Mouse (Mus musculus): ENCODE results near the gene Klri1.
"Not testable (repeated sequence)": the region's sequence is repeated elsewhere in the genome, so short reads cannot be mapped to it uniquely, and the experiment has no call there.

Gene Klri1

DNA sequence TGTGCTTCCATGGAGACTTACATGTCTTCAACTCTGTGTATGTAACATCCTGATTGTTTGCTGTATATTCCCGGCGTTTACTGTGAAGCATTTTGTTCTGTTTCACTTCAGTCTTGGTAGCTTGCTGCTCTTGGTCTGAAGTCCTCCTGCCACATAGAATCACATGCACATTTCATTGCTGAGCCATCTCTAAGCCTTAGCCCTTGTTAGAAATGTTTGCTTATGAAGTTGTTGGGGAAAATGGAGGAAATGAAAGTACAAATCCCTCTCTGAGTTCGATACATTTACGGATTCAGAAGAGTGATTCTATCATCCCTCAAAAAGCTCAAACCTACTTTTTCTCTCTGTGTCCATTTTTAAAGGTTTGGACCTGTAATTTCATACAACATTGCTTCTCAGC, at the start of gene Klri1:
Klri1 (minus strand) TSS at position 101 of the 400 bp plus-strand sequence.
- in situ Hi-C loops (cut with MboI; ENCODE audit: low sequenced_read_pairs): no loop called here

DNA sequence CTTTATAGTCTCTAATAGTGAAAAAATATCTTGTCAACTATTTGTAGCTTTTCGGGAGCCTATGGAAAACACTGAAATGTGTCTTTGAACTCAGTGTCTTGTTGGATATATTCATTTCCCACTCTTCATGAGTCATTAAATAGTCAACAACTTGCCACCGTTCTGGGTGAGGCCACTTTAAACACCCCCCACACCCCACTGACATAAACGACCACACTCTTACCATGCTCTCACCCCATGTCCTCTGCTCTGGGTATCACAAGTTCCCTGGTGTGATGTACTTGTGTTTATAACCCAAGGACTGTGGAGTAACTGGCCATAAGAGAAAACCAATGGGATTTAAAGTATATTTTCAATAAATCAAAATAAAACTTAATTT, 30.7 kb upstream of the Klri1 start:
- in situ Hi-C loops (cut with MboI; ENCODE audit: low sequenced_read_pairs): no loop called here

DNA sequence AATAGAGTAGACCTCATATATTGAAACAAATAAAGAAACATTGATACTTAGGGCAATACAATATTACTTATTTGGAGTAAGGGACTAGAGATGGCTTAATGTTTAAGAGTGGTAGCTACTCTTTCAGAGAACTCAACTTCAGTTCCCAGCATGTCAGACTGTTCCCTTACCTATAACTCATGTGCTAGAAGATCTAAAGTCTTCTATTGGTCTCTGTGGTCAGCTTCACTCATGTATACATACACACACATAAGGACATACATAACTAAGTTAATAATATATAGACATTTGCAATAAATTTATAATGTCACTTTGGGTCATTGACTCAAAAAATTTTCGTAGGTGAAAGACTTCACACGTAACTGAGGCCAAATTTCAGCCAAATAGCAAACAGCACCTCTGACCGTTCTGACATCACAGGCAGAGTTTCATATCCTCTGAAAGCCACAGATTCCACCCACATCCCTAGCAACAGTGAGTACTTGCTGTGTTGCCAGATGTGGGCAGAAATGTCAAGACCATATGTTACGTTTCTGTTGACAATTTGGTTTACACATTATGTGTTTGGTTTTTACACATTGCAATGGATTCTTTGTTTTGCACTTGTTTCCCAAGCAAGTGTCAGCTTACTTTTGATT, 30.2 kb upstream of the Klri1 start:
- in situ Hi-C loops (cut with MboI; ENCODE audit: low sequenced_read_pairs): no loop called here

DNA sequence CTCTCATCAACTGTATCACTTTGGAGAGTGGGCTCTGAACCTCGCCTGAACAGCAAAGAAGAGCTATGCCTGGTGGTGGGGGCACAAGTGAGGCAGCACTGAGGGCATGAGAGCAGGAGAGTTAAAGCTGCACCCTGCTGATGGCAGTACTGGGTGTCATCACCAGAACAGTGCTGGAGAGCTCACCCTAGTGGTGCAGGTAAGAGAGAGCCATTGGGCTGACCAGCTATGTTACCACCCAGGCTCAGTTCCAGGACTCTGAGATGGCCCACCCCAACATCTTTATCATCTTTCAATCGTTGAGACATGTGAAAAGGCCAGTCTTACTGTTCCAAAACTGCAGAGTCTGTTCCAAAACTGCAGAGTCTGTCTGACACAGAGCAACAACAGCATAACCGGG, 29.2 kb upstream of the Klri1 start:
- in situ Hi-C loops (cut with MboI; ENCODE audit: low sequenced_read_pairs): no loop called here

DNA sequence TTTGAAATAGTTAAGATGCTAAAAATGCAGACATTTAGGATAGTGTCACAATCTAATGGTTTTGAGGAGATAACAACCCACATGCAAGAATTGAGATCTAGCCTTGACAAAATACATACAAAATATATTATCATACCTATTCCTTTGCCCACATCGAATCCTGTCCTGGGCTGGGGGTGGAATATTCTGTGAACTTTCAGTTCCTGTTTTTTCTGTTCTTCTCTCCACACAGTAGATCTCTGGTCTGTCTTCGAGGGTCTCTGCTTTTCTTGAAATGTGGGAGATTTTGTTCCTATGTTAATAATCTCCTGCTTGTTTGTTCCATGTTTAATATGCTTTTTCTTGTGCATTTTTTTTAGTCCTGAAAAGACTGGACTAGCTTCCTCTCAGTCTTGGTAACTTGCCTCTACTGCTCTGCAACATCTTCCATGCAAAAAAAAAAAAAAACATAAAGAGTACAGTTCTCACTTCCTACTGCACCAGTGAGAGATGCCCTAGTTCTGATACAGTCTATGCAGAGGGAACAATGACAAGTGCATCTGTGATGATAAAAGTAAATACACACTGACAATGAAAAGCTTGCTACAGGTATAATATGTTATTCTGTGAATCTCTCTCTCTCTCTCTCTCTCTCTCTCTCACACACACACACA, 23.3 kb upstream of the Klri1 start, which contains the start of gene Klri2:
Klri2 (minus strand) TSS at position 416 of the 653 bp plus-strand sequence.
- in situ Hi-C loops (cut with MboI; ENCODE audit: low sequenced_read_pairs): no loop called here

DNA sequence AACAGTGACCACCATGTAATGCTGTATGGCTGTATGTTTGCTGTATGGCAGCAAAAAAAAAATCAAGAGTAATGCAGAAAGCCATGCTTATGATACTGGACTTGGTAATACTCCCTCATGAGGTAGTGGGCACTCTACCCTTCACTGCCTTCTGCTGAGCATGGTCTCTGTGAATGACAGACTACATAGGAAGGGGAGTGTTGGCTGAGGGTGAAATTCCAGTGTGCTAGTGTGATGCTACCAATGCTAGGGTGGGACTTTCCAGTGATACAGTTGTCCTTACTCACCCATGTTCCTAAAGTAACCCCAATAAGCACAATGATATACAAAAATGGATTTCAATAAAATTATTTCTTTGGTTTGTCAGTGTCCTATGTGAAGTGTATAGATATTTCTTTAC, 19.5 kb upstream of the Klri1 start:
- in situ Hi-C loops (cut with MboI; ENCODE audit: low sequenced_read_pairs): no loop called here

DNA sequence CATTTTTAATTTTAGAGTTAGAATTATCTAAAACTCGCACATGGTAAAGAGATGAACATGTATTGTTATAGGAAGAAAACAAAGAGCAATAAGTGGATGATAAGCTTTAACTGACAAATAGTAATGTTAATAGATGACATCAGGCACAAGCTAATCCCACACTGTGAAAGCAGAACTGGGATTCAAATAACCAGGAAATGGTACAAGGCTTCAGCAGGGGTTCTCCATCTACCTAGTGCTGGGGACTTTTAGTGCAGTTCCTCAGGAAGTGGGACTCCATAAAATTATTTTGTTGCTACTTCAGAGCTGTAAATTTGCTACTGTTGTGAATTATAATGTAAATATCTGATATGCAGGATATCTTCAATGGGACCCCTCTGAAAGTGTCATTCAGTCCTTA, 10.3 kb upstream of the Klri1 start:
- in situ Hi-C loops (cut with MboI; ENCODE audit: low sequenced_read_pairs): no loop called here

DNA sequence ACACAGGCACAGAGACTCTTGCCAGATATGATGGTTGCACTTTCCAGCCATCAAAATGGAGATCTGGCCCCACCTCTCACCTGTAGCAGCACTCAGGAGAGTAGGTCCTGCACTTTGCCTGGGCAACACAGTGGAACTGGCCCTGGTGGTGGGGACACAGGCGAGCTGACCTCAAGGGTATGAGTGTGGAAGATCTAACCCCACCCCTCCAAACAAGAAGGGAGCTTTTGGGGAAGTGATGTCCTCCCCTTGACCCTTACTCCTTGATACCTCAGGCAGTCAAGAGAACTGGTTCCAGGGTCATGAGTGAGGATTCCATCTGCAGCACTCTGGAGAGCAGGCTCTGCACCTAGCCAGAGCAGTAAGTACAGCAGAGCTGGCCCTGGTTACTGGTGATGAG, 4.5 kb upstream of the Klri1 start:
- in situ Hi-C loops (cut with MboI; ENCODE audit: low sequenced_read_pairs): no loop called here

DNA sequence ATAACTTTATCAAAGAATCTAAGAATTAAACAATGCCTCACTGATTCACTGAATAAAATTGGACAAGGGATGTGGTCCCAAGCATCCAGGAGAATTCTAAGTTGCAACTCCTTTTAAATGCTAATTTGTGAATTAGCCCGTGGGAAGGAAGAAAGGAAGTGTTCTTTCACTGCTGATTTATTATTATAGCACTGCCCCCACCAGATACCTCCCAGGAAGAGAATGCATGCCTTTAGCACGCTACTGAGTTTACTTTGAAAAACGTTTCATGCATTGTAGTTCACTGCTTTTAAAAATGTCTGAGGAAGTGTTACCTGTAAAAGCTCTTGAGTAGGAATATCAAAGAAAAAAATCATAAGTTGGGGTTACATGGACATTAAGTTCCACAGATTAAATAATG, 3.6 kb upstream of the Klri1 start:
- in situ Hi-C loops (cut with MboI; ENCODE audit: low sequenced_read_pairs): no loop called here

DNA sequence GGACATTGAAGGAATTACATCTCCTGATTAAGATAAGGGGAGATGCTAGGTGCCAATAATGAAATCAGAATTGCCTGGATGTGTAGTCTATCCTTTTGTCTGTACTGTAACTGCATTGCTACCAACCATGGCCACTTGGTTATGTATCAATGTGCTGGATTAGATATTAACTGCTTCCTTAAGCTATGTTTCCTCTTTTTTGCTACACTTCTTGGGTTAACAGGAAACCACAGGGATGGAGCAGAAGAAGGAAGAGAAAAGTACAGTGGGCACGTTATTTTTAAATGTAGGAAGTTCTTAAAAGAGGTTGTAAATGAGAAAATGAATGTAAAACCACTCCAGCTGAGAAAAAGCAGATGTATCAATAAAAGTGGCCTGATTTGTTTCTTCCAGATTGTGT, 3.4 kb downstream of the Klri1 start:
- in situ Hi-C loops (cut with MboI; ENCODE audit: low sequenced_read_pairs): no loop called here

DNA sequence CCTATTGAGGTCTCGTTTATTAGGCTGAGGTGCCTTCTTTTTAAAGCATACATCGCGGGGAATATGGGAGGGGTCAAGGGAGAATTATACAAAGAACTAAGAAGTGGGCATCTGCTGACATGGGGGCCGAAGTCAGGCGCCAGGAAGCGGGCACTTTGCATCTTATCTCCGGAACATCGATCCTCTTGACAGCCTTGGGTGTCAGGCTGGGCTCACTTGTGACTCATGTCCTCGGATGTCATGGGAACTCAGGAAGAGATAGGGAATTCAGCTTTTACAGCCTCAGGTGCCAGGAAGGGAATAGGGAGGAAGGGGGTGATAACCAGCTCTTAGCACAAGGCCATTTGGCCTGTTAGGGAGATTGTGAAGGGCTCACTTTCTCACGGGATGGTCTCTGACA, 25.5 kb downstream of the Klri1 start:
- in situ Hi-C loops (cut with MboI; ENCODE audit: low sequenced_read_pairs): not testable (repeated sequence)

DNA sequence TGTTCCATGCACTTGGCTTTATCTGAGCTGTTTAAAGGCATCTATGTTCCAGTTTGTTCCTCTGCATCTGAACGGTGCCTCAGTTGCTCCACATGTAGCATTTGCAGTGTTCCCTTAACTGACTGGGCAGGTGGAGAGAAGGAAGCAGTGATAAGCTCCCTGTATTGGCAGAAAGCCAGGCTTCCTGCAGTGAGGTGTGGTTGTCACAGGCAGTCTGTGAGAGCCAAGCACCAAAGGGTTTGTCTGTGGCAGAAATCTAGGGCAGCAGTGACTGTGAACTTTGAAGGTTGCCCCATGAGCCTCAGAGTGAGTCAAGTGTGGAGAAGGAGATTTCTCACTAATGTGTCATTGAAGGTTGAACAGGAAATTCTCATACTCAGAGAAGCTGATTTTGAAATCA, 36.6 kb downstream of the Klri1 start:
- in situ Hi-C loops (cut with MboI; ENCODE audit: low sequenced_read_pairs): no loop called here

DNA sequence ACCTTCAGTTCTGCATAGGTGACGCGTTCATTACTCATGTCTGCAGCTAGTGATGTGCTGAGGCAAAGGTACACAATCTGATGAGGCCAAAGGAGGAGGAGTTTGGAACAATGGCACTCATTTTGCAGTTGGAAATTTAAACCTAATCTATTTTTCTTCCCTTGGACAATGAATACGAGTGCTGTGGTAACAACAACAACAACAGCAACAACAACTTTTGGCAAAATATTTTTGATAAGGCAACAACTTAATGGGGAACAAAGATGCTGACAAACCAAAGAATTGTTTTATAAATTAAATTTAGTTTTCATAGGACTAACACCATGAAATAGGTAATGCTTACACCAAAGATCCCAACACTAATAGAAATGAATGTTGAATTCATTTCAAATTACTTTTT, 38.1 kb downstream of the Klri1 start, which contains the start of gene Klrc1:
Klrc1 (minus strand) TSS at position 101 of the 400 bp plus-strand sequence.
- in situ Hi-C loops (cut with MboI; ENCODE audit: low sequenced_read_pairs): no loop called here

DNA sequence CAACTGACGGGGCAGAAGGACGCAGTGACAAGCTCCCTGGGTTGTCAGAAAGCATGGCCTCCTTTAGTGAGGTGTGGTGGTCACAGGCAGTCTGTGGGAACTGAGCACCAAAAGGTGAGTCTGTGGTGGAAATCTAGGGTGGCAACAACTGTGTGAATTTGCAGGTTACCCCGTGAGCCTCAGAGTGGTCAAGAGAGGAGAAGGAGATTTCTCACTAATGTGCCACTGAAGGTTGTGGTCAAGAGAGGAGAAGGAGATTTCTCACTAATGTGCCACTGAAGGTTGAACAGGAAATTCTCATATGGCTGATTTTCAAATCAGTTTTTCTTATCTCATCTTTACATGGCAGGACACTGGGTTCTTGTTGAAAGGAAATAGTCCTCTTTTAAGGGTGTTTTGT, 55.6 kb downstream of the Klri1 start:
- in situ Hi-C loops (cut with MboI; ENCODE audit: low sequenced_read_pairs): not testable (repeated sequence)

DNA sequence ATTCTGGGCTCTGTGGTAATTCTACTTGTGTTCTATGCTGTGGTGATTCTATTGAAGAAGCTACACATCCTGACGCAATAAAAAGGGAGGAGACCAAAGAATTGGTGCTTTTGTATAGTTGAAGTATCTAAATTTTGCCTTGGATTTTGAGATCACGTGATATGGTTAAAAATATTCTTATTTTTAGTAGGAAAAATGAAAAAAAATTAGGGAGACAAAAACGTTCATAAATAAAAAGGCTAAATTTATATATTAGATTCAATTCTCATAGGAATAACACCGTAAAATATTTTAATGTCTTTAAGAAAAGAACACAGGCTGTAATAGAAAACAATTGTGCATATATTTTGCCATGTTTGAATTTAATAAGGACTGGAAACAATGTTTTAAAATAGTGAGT, 56.3 kb downstream of the Klri1 start, which contains the start of gene Klrc2:
Klrc2 (minus strand) TSS at position 101 of the 400 bp plus-strand sequence.
- in situ Hi-C loops (cut with MboI; ENCODE audit: low sequenced_read_pairs): not testable (repeated sequence)

All from CH12F3 (cell line).